Mouse (Mus musculus) kidney, adult 8-10 months (tissue): Measurements from ENCODE around the gene Ccl3.

ENCODE experiments used
- DNase-seq, 2 experiments: peaks; one replicate each; pipeline ENCODE4 v3.0.0; 2022

Gene Ccl3

GRCm38 (mm10) chr11:83618238-83618637, 30.9 kb downstream of the Ccl3 start:
- DNase-seq, result no peak

GRCm38 (mm10) chr11:83616586-83616985, 32.6 kb downstream of the Ccl3 start:
- DNase-seq, result no peak

GRCm38 (mm10) chr11:83610900-83611299, 38.3 kb downstream of the Ccl3 start:
- no peak for DNase-seq

GRCm38 (mm10) chr11:83606396-83606795, 42.8 kb downstream of the Ccl3 start:
- DNase-seq, result no peak

GRCm38 (mm10) chr11:83605535-83605934, 43.6 kb downstream of the Ccl3 start:
- no peak for DNase-seq

GRCm38 (mm10) chr11:83604698-83605097, 44.5 kb downstream of the Ccl3 start:
- no peak for DNase-seq

GRCm38 (mm10) chr11:83603399-83603798, 45.8 kb downstream of the Ccl3 start:
- no peak for DNase-seq

GRCm38 (mm10) chr11:83600576-83600975, 48.6 kb downstream of the Ccl3 start:
- DNase-seq, result no peak

GRCm38 (mm10) chr11:83598991-83599390, 50.2 kb downstream of the Ccl3 start:
- DNase-seq, result no peak

- DNase-seq, result no peak
These were observed 50.8 kb downstream of the Ccl3 start for GRCm38 (mm10) chr11:83598207-83598837.
